Mouse (Mus musculus) heart, postnatal 14 days (tissue): ENCODE results near the gene Xrra1. TPM values are rescaled to one million over a fixed set of nuclear protein-coding genes. Genes with fewer than 3 reads are reported as not detected.
"Not testable (repeated sequence)": the region's sequence is repeated elsewhere in the genome, so short reads cannot be mapped to it uniquely, and the experiment has no call there.

Experiments
- DNase-seq, 2 experiments: peaks; one replicate each; pipeline ENCODE4 v3.0.0; 2021 to 2022
- intact Hi-C: fragments of 180-260 bp; cut with DNase I; formaldehyde crosslinking; loops from one replicate; pipeline ENCODE4 v1.15.1; 2025
- total RNA-seq, 2 experiments: library from RNA; stranded (reverse); gene quantifications; 2 replicates each; pipeline ENCODE4 v1.2.3; 2021

Xrra1 gene
- total RNA-seq, 2 experiments from 2014 or later, result 1.1 TPM; not detected in 1

- DNase-seq, result no peak
- intact Hi-C loops, result no loop called here
Observed at GRCm38 (mm10) chr7:99935758-99936157, 76.8 kb downstream of the Xrra1 start.

- DNase-seq, result no peak
- intact Hi-C loops, result no loop called here
Observed at GRCm38 (mm10) chr7:99940669-99941068, 81.8 kb downstream of the Xrra1 start.

DNA sequence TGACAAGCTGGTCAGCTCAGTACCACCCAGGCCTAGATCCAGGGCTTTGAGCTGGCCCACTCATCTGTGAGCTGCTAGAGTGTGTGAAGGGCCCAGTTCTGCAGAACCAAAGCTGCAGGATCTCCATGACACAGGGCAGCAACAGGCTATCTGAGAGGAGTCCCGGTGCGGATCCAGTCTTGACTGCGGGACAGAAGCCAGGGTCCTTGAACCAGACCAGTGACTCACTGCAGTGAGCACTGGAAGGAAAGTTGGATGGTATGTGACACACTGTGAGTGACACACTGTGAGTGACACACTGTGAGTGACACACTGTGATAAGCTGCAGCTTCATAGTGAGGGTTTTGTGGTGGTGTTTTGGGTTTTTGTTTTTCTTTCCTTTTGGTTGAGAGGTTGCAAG lies 85.6 kb downstream of the Xrra1 start:
- DNase-seq, result no peak
- intact Hi-C loops, result no loop called here

DNA sequence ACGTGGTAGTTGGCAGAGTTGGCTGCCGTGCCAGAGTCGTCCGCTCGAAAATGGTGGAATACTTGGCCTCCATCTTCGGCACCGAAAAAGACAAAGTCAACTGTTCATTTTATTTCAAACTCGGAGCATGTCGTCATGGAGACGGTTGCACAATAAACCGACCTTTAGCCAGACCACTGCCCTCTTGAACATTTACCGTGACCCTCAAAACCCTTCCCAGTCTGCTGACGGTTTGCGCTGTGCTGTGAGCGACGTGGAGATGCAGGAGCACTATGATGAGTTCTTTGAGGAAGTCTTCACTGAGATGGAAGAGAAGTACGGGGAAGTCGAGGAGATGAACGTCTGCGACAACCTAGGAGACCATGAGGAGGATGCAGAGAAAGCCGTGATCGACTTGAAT lies 86.1 kb downstream of the Xrra1 start:
- intact Hi-C loops, DNase-seq: not testable (repeated sequence)

- intact Hi-C loops, result no loop called here
- DNase-seq, result no peak
Observed at GRCm38 (mm10) chr7:99945939-99946338, 87.0 kb downstream of the Xrra1 start.

DNA sequence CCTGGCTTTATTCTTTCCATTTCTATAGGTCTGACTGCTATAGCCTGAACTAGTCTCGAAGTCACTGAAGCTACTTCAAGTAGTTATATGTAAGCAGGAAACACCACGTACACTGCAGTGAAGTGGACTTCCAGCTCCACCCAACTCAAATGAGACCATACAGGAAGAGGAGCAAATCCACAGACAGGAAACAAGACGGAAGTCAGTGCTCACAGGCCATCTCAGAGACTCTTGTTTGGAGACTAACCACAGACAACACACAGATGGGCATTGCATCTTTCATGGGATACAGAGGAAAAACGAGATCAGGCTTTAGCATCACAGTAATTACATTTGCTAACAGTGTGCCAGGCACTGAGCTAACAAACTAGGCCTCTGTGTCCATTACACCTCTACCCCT lies 87.4 kb downstream of the Xrra1 start:
- intact Hi-C loops, result no loop called here
- no peak for DNase-seq

- intact Hi-C loops, result no loop called here
- DNase-seq, result peak in 1 of 2 experiments; percentile 7
Observed at GRCm38 (mm10) chr7:99947329-99947728, 88.4 kb downstream of the Xrra1 start.

DNA sequence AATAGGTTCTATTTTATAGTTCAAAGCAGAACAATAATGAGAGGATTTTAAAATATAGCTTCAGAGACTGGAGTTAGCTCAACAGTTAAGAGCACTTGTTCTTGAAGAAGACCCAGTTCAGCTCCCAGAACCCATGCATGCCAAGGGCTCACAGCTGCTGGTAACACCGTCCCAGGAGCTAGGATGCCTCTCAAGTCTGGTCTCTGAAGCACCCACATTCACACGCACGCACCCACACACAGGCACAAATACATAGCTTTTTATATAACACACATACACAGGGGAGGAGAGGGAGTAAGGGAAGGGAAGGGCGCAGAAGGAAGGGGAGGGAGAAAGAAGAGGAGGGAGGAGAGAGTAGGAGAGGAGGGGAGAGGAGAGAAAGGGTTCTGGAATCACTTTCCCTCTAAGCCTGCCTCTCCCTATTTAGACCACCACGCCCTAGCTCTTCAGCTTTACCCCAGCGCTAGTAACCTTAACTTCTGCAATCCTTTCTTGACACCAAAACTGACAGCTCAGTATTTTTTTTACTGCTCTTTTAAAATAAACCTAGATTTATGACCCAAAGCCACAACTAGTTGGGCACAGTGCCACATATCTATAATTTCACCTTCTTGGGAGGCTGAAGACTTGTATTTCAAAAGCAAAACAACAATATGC lies 94.7 kb downstream of the Xrra1 start:
- DNase-seq, result no peak
- intact Hi-C loops, result no loop called here

GRCm38 (mm10) chr7:99954212-99954611 lies 95.3 kb downstream of the Xrra1 start:
- intact Hi-C loops, result no loop called here
- DNase-seq, result no peak

- no peak for DNase-seq
- intact Hi-C loops, result no loop called here
Observed at GRCm38 (mm10) chr7:99956095-99956494, 97.2 kb downstream of the Xrra1 start.

DNA sequence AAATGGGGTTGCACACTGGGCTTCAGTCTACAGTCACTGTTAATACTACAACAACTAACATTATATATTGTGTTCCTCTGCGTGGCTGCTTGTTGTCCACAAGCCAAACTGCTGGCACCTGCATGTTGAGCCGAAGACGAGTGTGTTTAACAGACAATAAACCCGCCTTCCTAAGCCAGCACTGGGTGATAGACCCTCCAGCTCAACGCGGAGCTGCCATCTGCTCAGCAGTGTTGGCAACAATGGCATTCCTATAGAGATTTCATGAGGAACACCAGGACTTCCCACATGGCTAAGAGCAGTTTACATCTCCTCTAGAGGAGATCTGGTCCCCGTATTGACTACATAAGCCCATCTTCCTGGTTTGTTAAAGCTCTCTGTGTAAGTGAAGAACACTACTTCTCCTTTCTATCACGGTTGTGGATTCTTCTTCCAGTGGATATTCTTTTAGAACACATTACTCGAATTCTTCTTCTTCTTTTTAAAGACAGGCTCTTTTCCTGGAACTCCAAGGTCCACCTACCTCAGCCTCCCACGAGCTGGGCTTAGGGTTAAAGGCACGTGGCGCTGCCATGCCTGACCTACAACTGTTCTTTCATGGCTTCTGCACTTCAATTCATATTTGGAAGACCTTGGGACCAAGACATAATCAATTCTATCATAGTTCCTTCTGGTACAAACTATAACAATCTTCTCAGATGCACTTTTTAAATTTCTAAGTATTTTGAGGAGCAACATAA lies 98.5 kb downstream of the Xrra1 start:
- DNase-seq, result no peak
- intact Hi-C loops, result no loop called here

GRCm38 (mm10) chr7:99960571-99960970 lies 101.7 kb downstream of the Xrra1 start:
- DNase-seq, intact Hi-C loops: not testable (repeated sequence)

- no peak for DNase-seq
- intact Hi-C loops, result no loop called here
Observed at GRCm38 (mm10) chr7:99961518-99961917, 102.6 kb downstream of the Xrra1 start.

GRCm38 (mm10) chr7:99962536-99963236 lies 103.8 kb downstream of the Xrra1 start:
- no peak for DNase-seq
- intact Hi-C loops, result no loop called here

DNA sequence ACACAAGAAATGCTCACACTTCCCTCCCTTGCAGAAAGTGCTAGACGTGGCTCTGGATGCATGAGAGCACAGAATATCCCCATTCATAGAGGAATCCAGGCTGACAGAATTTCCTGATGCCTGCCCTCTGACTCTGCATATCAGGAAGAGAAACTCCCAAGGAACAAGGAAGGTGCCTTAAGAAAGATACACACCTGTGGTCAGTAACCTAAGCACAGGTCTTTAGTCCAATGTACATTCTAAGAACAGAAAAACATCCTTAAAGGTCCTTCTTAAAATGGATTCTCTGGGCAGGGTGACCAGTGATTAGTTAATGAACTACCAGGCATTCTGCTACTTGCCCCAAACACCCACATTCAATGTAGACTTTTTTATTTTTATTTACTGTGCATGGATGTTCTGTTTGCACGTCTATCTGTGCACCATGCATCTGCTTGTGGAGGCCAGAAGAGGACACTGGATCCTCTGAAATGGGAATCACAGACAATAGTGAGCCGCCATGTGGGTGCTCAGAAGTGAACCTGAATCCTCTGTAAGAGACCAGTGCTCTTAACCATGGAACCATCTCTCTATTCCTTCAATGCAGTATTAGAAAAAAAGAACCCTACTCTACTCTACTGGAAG lies 104.4 kb downstream of the Xrra1 start:
- intact Hi-C loops, result no loop called here
- no peak for DNase-seq

- intact Hi-C loops, result no loop called here
- peak in 1 of 2 experiments; percentile 26 for DNase-seq
Observed at GRCm38 (mm10) chr7:99965020-99965841, 106.3 kb downstream of the Xrra1 start.

- intact Hi-C loops, result no loop called here
- no peak for DNase-seq
Observed at GRCm38 (mm10) chr7:99966011-99966721, 107.2 kb downstream of the Xrra1 start.
